Mouse (Mus musculus) stomach, embryonic 16.5 days (tissue): Measurements from ENCODE around the gene Ceacam10. TPM values are rescaled to one million over a fixed set of nuclear protein-coding genes. Genes with fewer than 3 reads are reported as not detected.

Experiments used
- ATAC-seq: fragments of 200-750 bp; cut with Nextera tagmentation; 2 replicates; pipeline ENCODE4 v1.8.0; 2017; ENCODE audit warnings: moderate number of reproducible peaks, moderate TSS enrichment; ENCODE audit not compliant: insufficient read depth, low FRiP score
- H3K27ac ChIP-seq: fragments of 300-500 bp; sonication (generic); 2 replicates; pipeline ENCODE4 v1.5.1; 2014; ENCODE audit warnings: low read length
- H3K27me3 ChIP-seq: fragments of 300-500 bp; sonication (generic); 2 replicates; pipeline ENCODE4 v1.6.1; 2014; ENCODE audit warnings: low read length, control low read depth, mixed read lengths; ENCODE audit not compliant: control insufficient read depth, insufficient read depth
- H3K36me3 ChIP-seq: fragments of 300-500 bp; sonication (generic); 2 replicates; pipeline ENCODE4 v1.6.1; 2014; ENCODE audit warnings: low read length; ENCODE audit not compliant: control insufficient read depth, insufficient read depth
- H3K4me1 ChIP-seq: fragments of 300-500 bp; sonication (generic); 2 replicates; pipeline ENCODE4 v1.6.1; 2014; ENCODE audit warnings: low read length, control low read depth, mixed read lengths; ENCODE audit not compliant: control insufficient read depth, insufficient read depth
- H3K4me2 ChIP-seq: fragments of 300-500 bp; sonication (generic); 2 replicates; pipeline ENCODE4 v1.6.1; 2014; ENCODE audit warnings: low read depth, low read length, mixed read lengths
- H3K4me3 ChIP-seq: fragments of 300-500 bp; sonication (generic); replicated peaks from 2 replicates; pipeline ENCODE4 v1.5.1; 2014; ENCODE audit warnings: mild to moderate bottlenecking, low read length
- H3K9ac ChIP-seq: fragments of 300-500 bp; sonication (generic); 2 replicates; pipeline ENCODE4 v1.6.1; 2014; ENCODE audit warnings: low read length
- H3K9me3 ChIP-seq: fragments of 300-500 bp; sonication (generic); replicated peaks from 2 replicates; pipeline ENCODE4 v1.6.1; 2016; ENCODE audit warnings: low read length, control low read depth; ENCODE audit not compliant: control insufficient read depth
- WGBS: fragments of 180-500 bp; shearing (Covaris S2); extraction: QIAGEN DNeasy Blood & Tissue Kit; methylation state at CpG from one replicate; pipeline ENCODE4 v1.1.7; 2014; 5-methylcytosine and 5-hydroxymethylcytosine counted together
- polyA plus RNA-seq: library from polyadenylated mRNA; unstranded; fragments of >200 nt; fragmentation: Nextera tagmentation; extraction: Ambion mirVana; gene quantifications from 2 replicates; pipeline ENCODE4 v1.2.1, GENCODE M21; 2015

The Ceacam10 gene
- polyA plus RNA-seq, 1 experiment from 2014 or later, result 1.2 TPM

GRCm38 (mm10) chr7:24827181-24827580 is 50.2 kb downstream of the Ceacam10 start:
- Histone ChIP-seq H3K27me3 (no peaks in the 10 kb centered on the region), H3K27ac (no peak overlapping the region), H3K4me3 (no peak overlapping the region), H3K36me3 (no peaks in the 10 kb centered on the region), H3K9ac (no peak overlapping the region), H3K4me1 (no peaks in the 10 kb centered on the region), H3K4me2 (no peak overlapping the region), H3K9me3 (no peaks in the 10 kb centered on the region)
- 86% methylated on average over 4 of the region's 4 CpGs for WGBS
- ATAC-seq, result no peak

Other genes starting within 250 kb of the Ceacam10 start
- gene Irgq, start 246.5 kb upstream of the Ceacam10 start, polyA plus RNA-seq, result 5.5 and 5.6 TPM in 2 replicates
- 16.4 and 26.0 TPM in 2 replicates for gene Pinlyp, start 231.1 kb upstream of the Ceacam10 start, polyA plus RNA-seq
- 91.4 and 114 TPM in 2 replicates for gene Xrcc1, start 230.9 kb upstream of the Ceacam10 start, polyA plus RNA-seq
- 35.6 and 43.4 TPM in 2 replicates for gene Ethe1, start 189.7 kb upstream of the Ceacam10 start, polyA plus RNA-seq
- gene Zfp575, start 189.6 kb upstream of the Ceacam10 start, polyA plus RNA-seq, result 3.5 and 4.0 TPM in 2 replicates
- gene Phldb3, start 166.4 kb upstream of the Ceacam10 start, polyA plus RNA-seq, result 0.70 and 0.72 TPM in 2 replicates
- 95.4 and 131 TPM in 2 replicates for gene Lypd3, start 140.7 kb upstream of the Ceacam10 start, polyA plus RNA-seq
- not detected in 2 replicates for gene Tex101, start 100.5 kb upstream of the Ceacam10 start, polyA plus RNA-seq
- gene BC049730, start 68.0 kb upstream of the Ceacam10 start, polyA plus RNA-seq, result not detected in 2 replicates
- gene Gm4763, start 50.3 kb upstream of the Ceacam10 start, polyA plus RNA-seq, result not detected in 2 replicates
- gene Cd177, start 16.9 kb upstream of the Ceacam10 start, polyA plus RNA-seq, result 5.2 and 6.8 TPM in 2 replicates
- gene Gm9844, start 85.0 kb downstream of the Ceacam10 start, polyA plus RNA-seq, result 11.4 and 20.6 TPM in 2 replicates
- gene Lypd4, start 92.7 kb downstream of the Ceacam10 start, polyA plus RNA-seq, result not detected in 2 replicates
- gene Dmrtc2, start 92.9 kb downstream of the Ceacam10 start, polyA plus RNA-seq, result not detected in 2 replicates
- 2,107 and 2,375 TPM in 2 replicates for gene Rps19, start 107.2 kb downstream of the Ceacam10 start, polyA plus RNA-seq
- 2.0 and 2.3 TPM in 2 replicates for gene Cd79a, start 120.2 kb downstream of the Ceacam10 start, polyA plus RNA-seq
- 67.2 and 73.5 TPM in 2 replicates for gene Arhgef1, start 125.7 kb downstream of the Ceacam10 start, polyA plus RNA-seq
- not detected in 2 replicates for gene Gm4881, start 167.3 kb downstream of the Ceacam10 start, polyA plus RNA-seq
- gene Rabac1, start 195.5 kb downstream of the Ceacam10 start, polyA plus RNA-seq, result 186 and 227 TPM in 2 replicates
- 3.5 and 3.9 TPM in 2 replicates for gene Atp1a3, start 228.8 kb downstream of the Ceacam10 start, polyA plus RNA-seq